Mouse (Mus musculus) MEL (cell line): ENCODE data around the gene Hyou1.

Source experiments
- CHD2 ChIP-seq: IDR thresholded peaks from 2 replicates; pipeline ENCODE4 v1.6.1; 2011; ENCODE audit warnings: low read length, improper control_type of control experiment
- CTCF ChIP-seq, 3 experiments: IDR thresholded peaks in 2 of 3; conservative IDR thresholded peaks in 1 of 3; 2 replicates each; pipeline ENCODE4 v1.5.1; 2011 to 2012; ENCODE audit warnings: low read length in 3 of 3, low read depth in 2 of 3, mild to moderate bottlenecking in 2 of 3, improper control_type of control experiment in 1 of 3, inconsistent platforms in 1 of 3, mixed read lengths in 1 of 3, moderate library complexity in 1 of 3; ENCODE audit not compliant: control insufficient read depth in 1 of 3, insufficient read depth in 1 of 3, poor library complexity in 1 of 3, severe bottlenecking in 1 of 3
- ELF1 ChIP-seq: IDR thresholded peaks from 2 replicates; pipeline ENCODE4 v1.6.1; 2014; ENCODE audit warnings: low read depth, mild to moderate bottlenecking, inconsistent platforms, low read length, improper control_type of control experiment, moderate library complexity
- EP300 ChIP-seq, 2 experiments: IDR thresholded peaks; 2 replicates each; pipeline ENCODE4 v1.6.1; 2011; ENCODE audit warnings: improper control_type of control experiment in 2 of 2, low read length in 2 of 2, low read depth in 1 of 2, mild to moderate bottlenecking in 1 of 2
- GATA1 ChIP-seq: IDR thresholded peaks from 2 replicates; pipeline ENCODE4 v1.6.1; 2011; ENCODE audit warnings: low read depth, low read length, improper control_type of control experiment
- HCFC1 ChIP-seq: IDR thresholded peaks from 2 replicates; pipeline ENCODE4 v1.6.1; 2012; ENCODE audit warnings: low read depth, mild to moderate bottlenecking, inconsistent platforms, low read length, improper control_type of control experiment, moderate library complexity
- MAFK ChIP-seq: IDR thresholded peaks from 2 replicates; pipeline ENCODE4 v1.6.1; 2011; ENCODE audit warnings: low read depth, mild to moderate bottlenecking, low read length, improper control_type of control experiment, borderline replicate concordance
- NELFE ChIP-seq: IDR thresholded peaks from 2 replicates; pipeline ENCODE4 v1.6.1; 2011; ENCODE audit warnings: low read depth, low read length, improper control_type of control experiment
- POLR2A ChIP-seq, 2 experiments: IDR thresholded peaks; 2 replicates each; pipeline ENCODE4 v1.6.1; 2011 to 2012; ENCODE audit warnings: low read length in 2 of 2, mild to moderate bottlenecking in 2 of 2, control low read depth in 1 of 2, improper control_type of control experiment in 1 of 2, low read depth in 1 of 2, moderate library complexity in 1 of 2; ENCODE audit not compliant: control insufficient read depth in 1 of 2, insufficient read depth in 1 of 2, poor library complexity in 1 of 2
- TCF12 ChIP-seq: IDR thresholded peaks from 2 replicates; pipeline ENCODE4 v1.6.1; 2014; ENCODE audit warnings: low read depth, mild to moderate bottlenecking, inconsistent platforms, low read length, improper control_type of control experiment, moderate library complexity
- ZKSCAN1 ChIP-seq: IDR thresholded peaks from 2 replicates; pipeline ENCODE4 v1.6.1; 2012; ENCODE audit warnings: low read depth, mild to moderate bottlenecking, inconsistent platforms, low read length, improper control_type of control experiment, moderate library complexity

- TF ChIP-seq POLR2A (IDR thresholded peaks at IDR 0.05; ENCODE audit: control insufficient read depth in 1 of 2, insufficient read depth in 1 of 2, low read depth in 1 of 2, low read length in 2 of 2, poor library complexity in 1 of 2), result no peak
- no peak for TF ChIP-seq NELFE
- TF ChIP-seq ELF1, result no peak
- TF ChIP-seq CTCF (IDR thresholded peaks at IDR 0.05 in 2 of 3, conservative IDR thresholded peaks at IDR 0.05 in 1 of 3; ENCODE audit: control insufficient read depth in 1 of 3, insufficient read depth in 1 of 3, low read depth in 2 of 3, low read length in 3 of 3, poor library complexity in 1 of 3, severe bottlenecking in 1 of 3), result no peak
- no peak for TF ChIP-seq TCF12
- TF ChIP-seq EP300 (IDR thresholded peaks at IDR 0.05; ENCODE audit: low read depth in 1 of 2, low read length in 2 of 2), result no peak
- TF ChIP-seq MAFK, result no peak
- no peak for TF ChIP-seq GATA1
- TF ChIP-seq ZKSCAN1, result no peak
- TF ChIP-seq HCFC1, result no peak
- no peak for TF ChIP-seq CHD2
Measured at GRCm38 (mm10) chr9:44417156-44417891, 38.0 kb downstream of the Hyou1 start.
